Mouse (Mus musculus) forebrain, embryonic 15.5 days (tissue): Measurements from ENCODE around the gene St8sia1. TPM values are rescaled to one million over a fixed set of nuclear protein-coding genes. Genes with fewer than 3 reads are reported as not detected.

Source experiments
- ATAC-seq: fragments of 200-750 bp; cut with Nextera tagmentation; replicated peaks from 2 replicates; pipeline ENCODE4 v1.8.0; 2017; ENCODE audit warnings: mild to moderate bottlenecking, moderate TSS enrichment, moderate library complexity
- H3K27ac ChIP-seq: fragments of 300-500 bp; sonication (generic); replicated peaks from 2 replicates; pipeline ENCODE4 v1.5.1; 2015; ENCODE audit warnings: mild to moderate bottlenecking, inconsistent platforms
- H3K27me3 ChIP-seq: fragments of 300-500 bp; sonication (generic); 2 replicates; pipeline ENCODE4 v1.6.1; 2015; ENCODE audit warnings: inconsistent platforms
- H3K36me3 ChIP-seq: fragments of 300-500 bp; sonication (generic); 2 replicates; pipeline ENCODE4 v1.6.1; 2015; ENCODE audit warnings: mild to moderate bottlenecking, inconsistent platforms
- H3K4me1 ChIP-seq: fragments of 300-500 bp; sonication (generic); 2 replicates; pipeline ENCODE4 v1.6.1; 2015; ENCODE audit warnings: inconsistent platforms
- H3K4me2 ChIP-seq: fragments of 300-500 bp; sonication (generic); replicated peaks from 2 replicates; pipeline ENCODE4 v1.6.1; 2015; ENCODE audit warnings: mild to moderate bottlenecking, inconsistent platforms
- H3K4me3 ChIP-seq: fragments of 300-500 bp; sonication (generic); 2 replicates; pipeline ENCODE4 v1.5.1; 2015; ENCODE audit warnings: mild to moderate bottlenecking, inconsistent platforms
- H3K9ac ChIP-seq: fragments of 300-500 bp; sonication (generic); replicated peaks from 2 replicates; pipeline ENCODE4 v1.6.1; 2015; ENCODE audit warnings: mild to moderate bottlenecking, inconsistent platforms
- H3K9me3 ChIP-seq: fragments of 300-500 bp; sonication (generic); 2 replicates; pipeline ENCODE4 v1.6.1; 2016; ENCODE audit warnings: inconsistent platforms
- WGBS: fragments of 180-500 bp; shearing (Covaris S2); methylation state at CpG from one replicate; pipeline ENCODE4 v1.1.7; 2015; ENCODE audit warnings: mixed read lengths; 5-methylcytosine and 5-hydroxymethylcytosine counted together
- polyA plus RNA-seq: library from polyadenylated mRNA; unstranded; fragments of >200 nt; fragmentation: Nextera tagmentation; extraction: Ambion mirVana; gene quantifications from 2 replicates; pipeline ENCODE4 v1.2.1, GENCODE M21; 2015

St8sia1 gene
- polyA plus RNA-seq, 1 experiment from 2014 or later: 6.9 TPM

DNA sequence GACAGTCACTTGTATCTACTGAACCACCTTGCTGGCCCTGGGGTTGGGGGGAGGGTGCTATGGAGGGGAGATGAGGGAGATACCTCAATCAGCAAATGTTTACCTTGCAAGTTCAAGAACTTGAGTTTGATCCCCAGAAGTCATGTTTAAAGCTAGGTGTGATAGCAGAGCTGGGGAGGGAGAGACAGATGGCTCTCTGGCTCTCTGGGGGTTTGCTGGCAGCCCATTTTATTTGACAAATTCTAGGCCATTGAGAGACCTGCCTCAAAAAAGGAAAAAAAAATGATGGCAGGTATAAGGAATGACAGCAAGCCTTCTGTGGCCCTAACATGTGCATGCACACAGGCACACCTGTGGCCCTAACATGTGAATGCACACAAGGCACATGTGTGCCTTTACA lies 26.2 kb downstream of the St8sia1 start:
- no peak overlapping the region for H3K9ac ChIP-seq
- no peak for ATAC-seq
- no peaks in the 10 kb centered on the region for H3K36me3 ChIP-seq
- no peaks in the 10 kb centered on the region for H3K27me3 ChIP-seq
- H3K4me1 ChIP-seq: peaks cover 17% of the 10 kb centered on the region
- no peak overlapping the region for H3K4me3 ChIP-seq
- no peak overlapping the region for H3K27ac ChIP-seq
- no peak overlapping the region for H3K4me2 ChIP-seq
- H3K9me3 ChIP-seq: no peaks in the 10 kb centered on the region

DNA sequence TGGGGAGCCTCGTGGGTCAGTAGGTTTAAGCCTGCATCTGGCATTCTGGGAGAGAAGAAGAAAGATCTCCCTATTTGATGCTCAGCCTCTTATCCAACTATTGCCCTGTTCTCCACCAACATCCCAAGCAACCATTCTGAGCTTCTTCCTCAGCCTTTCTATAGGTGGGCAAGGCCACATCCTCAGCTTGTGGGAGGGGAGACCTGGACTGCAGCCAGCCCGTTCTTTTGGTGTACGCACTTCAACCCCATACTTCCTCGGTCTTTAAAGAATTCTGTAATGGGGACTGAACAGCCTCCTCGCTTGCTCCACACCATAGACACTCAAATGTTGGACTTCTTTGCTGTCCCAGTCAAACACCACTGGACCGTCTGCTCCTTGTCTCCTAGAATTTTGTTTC lies 31.7 kb downstream of the St8sia1 start:
- H3K4me2 ChIP-seq: no peak overlapping the region
- no peak overlapping the region for H3K9ac ChIP-seq
- peaks cover 7% of the 10 kb centered on the region for H3K4me1 ChIP-seq
- WGBS: 85% methylated on average over 6 of the region's 6 CpGs
- H3K36me3 ChIP-seq: no peaks in the 10 kb centered on the region
- no peaks in the 10 kb centered on the region for H3K27me3 ChIP-seq
- ATAC-seq: no peak
- H3K4me3 ChIP-seq: no peak overlapping the region
- no peaks in the 10 kb centered on the region for H3K9me3 ChIP-seq
- H3K27ac ChIP-seq: no peak overlapping the region; the same call in 1 of the 2 replicates

- 85% methylated on average over 9 of the region's 9 CpGs for WGBS
These were observed 32.1 kb downstream of the St8sia1 start for GRCm38 (mm10) chr6:142932144-142932543.

DNA sequence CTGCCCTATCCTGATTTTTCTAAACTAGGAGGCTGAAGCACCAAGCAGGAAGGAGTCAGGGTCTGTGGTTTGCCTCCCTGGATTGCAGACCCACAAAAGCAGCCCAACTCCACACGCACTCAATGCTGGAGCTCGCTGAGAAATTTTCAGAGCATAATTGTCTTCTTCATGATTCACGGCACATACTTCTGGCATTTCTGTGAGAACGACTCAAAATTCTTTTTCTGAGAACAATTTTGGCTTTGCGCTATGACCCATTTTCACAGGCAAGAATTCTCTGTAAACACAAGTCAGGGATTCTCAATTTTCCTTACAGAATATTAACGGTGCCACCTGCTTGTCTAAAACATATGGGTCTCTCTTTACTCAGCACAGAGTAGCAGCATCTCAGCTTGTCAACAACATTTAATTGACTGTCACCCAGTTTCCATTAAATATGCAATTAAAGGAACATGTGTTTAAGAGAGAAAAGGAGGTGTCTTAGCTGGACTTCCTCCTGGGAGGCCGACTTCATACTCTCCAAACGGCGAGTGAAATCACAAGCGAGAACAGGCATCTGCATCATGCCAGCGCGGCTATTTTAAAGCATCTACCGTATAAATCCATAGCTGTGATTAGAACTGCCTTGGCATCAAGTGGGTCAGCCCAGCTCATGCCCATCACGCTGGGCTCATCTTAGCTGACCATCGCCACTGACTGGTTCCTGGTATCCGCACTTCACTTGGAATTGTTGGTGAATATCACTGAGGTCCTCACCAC lies 35.5 kb downstream of the St8sia1 start:
- H3K27me3 ChIP-seq: no peaks in the 10 kb centered on the region
- peaks cover 17% of the 10 kb centered on the region for H3K4me1 ChIP-seq
- H3K27ac ChIP-seq: peak overlapping the region; percentile 65
- no peak overlapping the region for H3K4me3 ChIP-seq
- no peak overlapping the region for H3K9ac ChIP-seq
- H3K9me3 ChIP-seq: no peaks in the 10 kb centered on the region
- no peaks in the 10 kb centered on the region for H3K36me3 ChIP-seq
- ATAC-seq: peak; percentile 74
- H3K4me2 ChIP-seq: no peak overlapping the region
- 57% methylated on average over 16 of the region's 16 CpGs for WGBS

More at GRCm38 (mm10) chr6:142932144-142932543, 32.1 kb downstream of the St8sia1 start:
- no peak overlapping the region; the same call in 1 of the 2 replicates for H3K27ac ChIP-seq
- no peak overlapping the region for H3K9ac ChIP-seq
- no peaks in the 10 kb centered on the region for H3K36me3 ChIP-seq
- no peak for ATAC-seq
- H3K4me3 ChIP-seq: no peak overlapping the region
- H3K9me3 ChIP-seq: no peaks in the 10 kb centered on the region
- no peak overlapping the region for H3K4me2 ChIP-seq
- H3K4me1 ChIP-seq: peaks cover 7% of the 10 kb centered on the region
- H3K27me3 ChIP-seq: no peaks in the 10 kb centered on the region

- Histone ChIP-seq H3K36me3 (no peaks in the 10 kb centered on the region), H3K4me3 (no peak overlapping the region), H3K9ac (no peak overlapping the region), H3K27me3 (no peaks in the 10 kb centered on the region), H3K4me2 (no peak overlapping the region), H3K27ac (no peak overlapping the region), H3K4me1 (peaks cover 17% of the 10 kb centered on the region), H3K9me3 (no peaks in the 10 kb centered on the region)
- ATAC-seq: no peak
- WGBS: 90% methylated on average over 9 of the region's 9 CpGs
These were observed 37.2 kb downstream of the St8sia1 start for GRCm38 (mm10) chr6:142926901-142927605.

DNA sequence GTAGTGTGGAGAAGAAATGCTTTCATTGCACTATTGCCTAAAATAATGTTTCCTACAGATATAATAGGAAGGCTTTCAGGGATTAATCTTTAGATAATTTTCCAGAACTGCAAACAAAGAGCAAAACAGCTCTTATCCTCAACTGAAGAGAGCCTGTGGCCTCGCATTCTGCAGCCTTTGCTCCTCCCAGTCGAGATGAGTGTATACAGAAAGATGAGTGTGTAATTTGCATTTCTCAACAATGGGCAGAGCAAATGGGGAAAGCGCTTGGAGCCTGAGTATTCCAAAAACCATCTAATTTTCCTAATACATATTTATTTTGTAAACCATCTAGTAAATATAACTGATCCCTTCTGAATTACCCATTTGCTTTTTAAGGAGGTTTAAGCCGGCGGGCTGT lies 38.3 kb downstream of the St8sia1 start:
- Histone ChIP-seq H3K27ac (0 out of 2 replicates have a peak overlapping the region, but pooled peaks have one; percentile 16), H3K27me3 (no peaks in the 10 kb centered on the region), H3K4me1 (peaks cover 17% of the 10 kb centered on the region), H3K9ac (no peak overlapping the region), H3K4me3 (no peak overlapping the region), H3K4me2 (no peak overlapping the region), H3K36me3 (no peaks in the 10 kb centered on the region), H3K9me3 (no peaks in the 10 kb centered on the region)
- WGBS: 46% methylated on average over 5 of the region's 5 CpGs
- ATAC-seq: 0 out of 2 replicates have a peak, but pooled peaks have one; percentile 33

- WGBS: 92% methylated on average over 3 of the region's 3 CpGs
- Histone ChIP-seq H3K4me1 (peaks cover 18% of the 10 kb centered on the region), H3K27me3 (no peaks in the 10 kb centered on the region), H3K27ac (no peak overlapping the region), H3K4me2 (no peak overlapping the region), H3K4me3 (no peak overlapping the region), H3K9me3 (no peaks in the 10 kb centered on the region), H3K36me3 (no peaks in the 10 kb centered on the region), H3K9ac (no peak overlapping the region)
- no peak for ATAC-seq
These were observed 38.9 kb downstream of the St8sia1 start for GRCm38 (mm10) chr6:142925374-142925773.

DNA sequence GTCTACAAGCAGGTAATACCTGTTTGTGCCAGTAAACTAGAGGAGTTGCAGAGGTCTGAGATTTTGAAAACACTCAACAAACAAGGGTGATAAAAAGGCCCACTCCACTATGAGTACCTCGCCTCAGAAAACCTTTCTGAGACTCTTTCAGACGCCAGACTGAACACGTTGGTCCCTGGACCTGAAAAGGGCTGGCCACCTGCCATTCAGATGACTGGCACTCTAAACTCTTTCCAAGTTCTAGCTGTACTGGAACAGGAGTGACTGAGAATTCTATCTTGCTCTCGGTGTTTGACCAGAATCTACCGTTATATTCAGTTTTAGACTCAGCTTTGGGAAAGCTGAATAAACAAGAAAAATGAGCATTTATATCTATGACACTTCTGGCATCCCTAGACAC lies 43.4 kb downstream of the St8sia1 start:
- Histone ChIP-seq H3K27me3 (no peaks in the 10 kb centered on the region), H3K4me2 (no peak overlapping the region), H3K27ac (no peak overlapping the region), H3K9me3 (no peaks in the 10 kb centered on the region), H3K4me1 (peaks cover 8% of the 10 kb centered on the region), H3K9ac (no peak overlapping the region), H3K4me3 (no peak overlapping the region), H3K36me3 (no peaks in the 10 kb centered on the region)
- WGBS: 39% methylated on average over 5 of the region's 5 CpGs
- ATAC-seq: peak; percentile 49; the same call in 1 of the 2 replicates

- Histone ChIP-seq H3K4me2 (no peak overlapping the region), H3K27ac (no peak overlapping the region), H3K4me1 (peaks cover 7% of the 10 kb centered on the region; the same call in 1 of the 2 replicates), H3K27me3 (no peaks in the 10 kb centered on the region), H3K4me3 (no peak overlapping the region), H3K9me3 (no peaks in the 10 kb centered on the region), H3K36me3 (no peaks in the 10 kb centered on the region), H3K9ac (no peak overlapping the region)
- no peak for ATAC-seq
- 92% methylated on average over 6 of the region's 6 CpGs for WGBS
These were observed 45.6 kb downstream of the St8sia1 start for GRCm38 (mm10) chr6:142918691-142919090.

GRCm38 (mm10) chr6:142917471-142917901 lies 46.8 kb downstream of the St8sia1 start:
- Histone ChIP-seq H3K4me2 (no peak overlapping the region), H3K4me1 (peaks cover 7% of the 10 kb centered on the region; the same call in 1 of the 2 replicates), H3K36me3 (no peaks in the 10 kb centered on the region), H3K9ac (no peak overlapping the region), H3K4me3 (no peak overlapping the region), H3K27ac (no peak overlapping the region), H3K9me3 (no peaks in the 10 kb centered on the region), H3K27me3 (no peaks in the 10 kb centered on the region)
- WGBS: 88% methylated on average over 13 of the region's 13 CpGs
- no peak for ATAC-seq

GRCm38 (mm10) chr6:142916271-142916941 lies 47.8 kb downstream of the St8sia1 start:
- H3K27me3 ChIP-seq: no peaks in the 10 kb centered on the region
- H3K27ac ChIP-seq: no peak overlapping the region
- H3K9me3 ChIP-seq: no peaks in the 10 kb centered on the region
- 84% methylated on average over 11 of the region's 11 CpGs for WGBS
- no peaks in the 10 kb centered on the region for H3K36me3 ChIP-seq
- ATAC-seq: no peak
- peaks cover 7% of the 10 kb centered on the region; the same call in 1 of the 2 replicates for H3K4me1 ChIP-seq
- H3K4me2 ChIP-seq: no peak overlapping the region
- H3K9ac ChIP-seq: no peak overlapping the region
- no peak overlapping the region for H3K4me3 ChIP-seq

DNA sequence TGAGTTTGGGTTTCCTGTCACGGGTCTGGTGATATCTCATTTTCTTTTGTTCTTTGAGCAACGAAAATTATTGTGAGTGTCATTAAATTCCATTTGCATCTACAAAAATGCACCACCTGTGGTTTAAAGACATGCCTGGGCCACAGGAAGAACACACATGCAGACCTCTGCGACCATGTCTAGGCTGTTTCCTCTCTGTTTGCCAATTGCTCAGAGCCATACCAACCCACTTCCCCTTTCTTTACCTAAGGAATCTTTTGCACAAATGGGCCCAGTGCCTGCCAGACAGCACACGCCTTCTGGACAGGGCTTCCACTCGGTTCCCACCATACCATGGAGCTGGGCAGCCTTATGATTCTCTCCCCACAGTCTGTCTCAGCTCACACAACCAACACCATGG lies 48.8 kb downstream of the St8sia1 start:
- Histone ChIP-seq H3K36me3 (no peaks in the 10 kb centered on the region; the same call in 1 of the 2 replicates), H3K9me3 (no peaks in the 10 kb centered on the region), H3K9ac (no peak overlapping the region), H3K4me2 (no peak overlapping the region), H3K27me3 (no peaks in the 10 kb centered on the region), H3K27ac (no peak overlapping the region), H3K4me1 (peaks cover 7% of the 10 kb centered on the region; the same call in 1 of the 2 replicates), H3K4me3 (no peak overlapping the region)
- 79% methylated on average over 5 of the region's 5 CpGs for WGBS
- ATAC-seq: no peak
